Mouse (Mus musculus): Measurements from ENCODE around the gene Tmod3. TPM values are rescaled to one million over a fixed set of nuclear protein-coding genes. Genes with fewer than 3 reads are reported as not detected.

Gene Tmod3
- total RNA-seq (2023) = 100 to 1,000 TPM in 1 of 2 experiments, 10 to 100 TPM in 1; 98.0 to 106 TPM

DNA sequence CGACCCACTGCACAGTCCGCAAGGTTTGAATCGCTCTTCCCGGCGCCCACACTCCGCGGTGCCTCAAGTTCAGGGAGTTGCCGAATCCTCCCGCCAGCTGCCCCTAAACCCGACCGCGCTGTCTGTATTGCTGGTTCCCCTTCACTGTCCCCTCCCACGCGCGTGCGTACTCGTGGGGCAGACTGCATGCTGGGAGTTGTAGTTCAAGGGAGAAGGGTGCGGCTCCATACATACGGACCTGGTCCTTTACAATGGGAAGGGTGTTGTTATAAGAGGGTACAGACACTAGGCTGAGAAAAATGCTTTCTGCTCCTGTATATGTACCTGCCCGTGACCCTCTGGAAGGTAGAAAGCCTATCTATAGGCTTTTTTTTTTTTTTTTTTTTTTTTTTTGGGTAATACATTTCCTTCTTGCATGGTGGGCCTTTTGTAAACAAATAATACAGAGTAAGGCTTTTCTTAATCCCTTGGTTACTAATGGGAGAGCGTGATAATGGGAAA, at the start of gene Tmod3:
Gene Tmod3 (minus strand): TSS at position 146 of the 501 bp plus-strand sequence.

Other genes with a start within 250 kb of the Tmod3 start
- not detected for gene Bcl2l10, start 211.9 kb downstream of the Tmod3 start, total RNA-seq (2023)
- gene Mapk6, start 149.7 kb downstream of the Tmod3 start, total RNA-seq (2023) = 100 to 1,000 TPM; 132 to 135 TPM
- gene Leo1, start 118.1 kb downstream of the Tmod3 start, total RNA-seq (2023) = 10 to 100 TPM; 16.2 to 17.2 TPM
- gene Tmod2, start 51.7 kb upstream of the Tmod3 start, total RNA-seq (2023) = under 1 TPM in 1 of 2 experiments, not detected in 1; 0.10 TPM
- gene Lysmd2, start 66.1 kb upstream of the Tmod3 start, total RNA-seq (2023) = not detected
- gene Scg3, start 124.4 kb upstream of the Tmod3 start, total RNA-seq (2023) = not detected
- not detected for gene Bmp5, start 215.7 kb upstream of the Tmod3 start, total RNA-seq (2023)